Mouse (Mus musculus) lung, embryonic 15.5 days (tissue): ENCODE data around the gene Olfr1417. TPM values are rescaled to one million over a fixed set of nuclear protein-coding genes. Genes with fewer than 3 reads are reported as not detected.
"Not testable (repeated sequence)": the region's sequence is repeated elsewhere in the genome, so short reads cannot be mapped to it uniquely, and the experiment has no call there.

Experiments used
- ATAC-seq: fragments of 200-750 bp; cut with Nextera tagmentation; 2 replicates; pipeline ENCODE4 v1.8.0; 2017; ENCODE audit warnings: moderate number of reproducible peaks, borderline replicate concordance; ENCODE audit not compliant: low FRiP score, low TSS enrichment; ENCODE audit errors: extremely low read depth
- H3K27ac ChIP-seq: fragments of 300-500 bp; sonication (generic); 2 replicates; pipeline ENCODE4 v1.5.1; 2015; ENCODE audit warnings: moderate library complexity, mild to moderate bottlenecking, inconsistent platforms
- H3K27me3 ChIP-seq: fragments of 300-500 bp; sonication (generic); 2 replicates; pipeline ENCODE4 v1.6.1; 2015; ENCODE audit warnings: inconsistent platforms
- H3K36me3 ChIP-seq: fragments of 300-500 bp; sonication (generic); 2 replicates; pipeline ENCODE4 v1.6.1; 2015; ENCODE audit warnings: inconsistent platforms
- H3K4me1 ChIP-seq: fragments of 300-500 bp; sonication (generic); 2 replicates; pipeline ENCODE4 v1.6.1; 2015; ENCODE audit warnings: inconsistent platforms
- H3K4me2 ChIP-seq: fragments of 300-500 bp; sonication (generic); 2 replicates; pipeline ENCODE4 v1.6.1; 2015; ENCODE audit warnings: inconsistent platforms, mild to moderate bottlenecking, moderate library complexity
- H3K4me3 ChIP-seq: fragments of 300-500 bp; sonication (generic); 2 replicates; pipeline ENCODE4 v1.5.1; 2015; ENCODE audit warnings: mild to moderate bottlenecking, inconsistent platforms
- H3K9ac ChIP-seq: fragments of 300-500 bp; sonication (generic); 2 replicates; pipeline ENCODE4 v1.6.1; 2015; ENCODE audit warnings: inconsistent platforms
- H3K9me3 ChIP-seq: fragments of 300-500 bp; sonication (generic); 2 replicates; pipeline ENCODE4 v1.6.1; 2016; ENCODE audit warnings: inconsistent platforms
- whole genome bisulfite sequencing: fragments of 180-500 bp; shearing (Covaris S2); methylation state at CpG from one replicate; pipeline ENCODE4 v1.1.7; 2015; 5-methylcytosine and 5-hydroxymethylcytosine counted together
- polyA plus RNA-seq: library from polyadenylated mRNA; unstranded; fragments of >200 nt; fragmentation: Nextera tagmentation; extraction: Ambion mirVana; gene quantifications from 2 replicates; pipeline ENCODE4 v1.2.1, GENCODE M21; 2015

Olfr1417 gene
- not detected in 2 replicates for polyA plus RNA-seq

DNA sequence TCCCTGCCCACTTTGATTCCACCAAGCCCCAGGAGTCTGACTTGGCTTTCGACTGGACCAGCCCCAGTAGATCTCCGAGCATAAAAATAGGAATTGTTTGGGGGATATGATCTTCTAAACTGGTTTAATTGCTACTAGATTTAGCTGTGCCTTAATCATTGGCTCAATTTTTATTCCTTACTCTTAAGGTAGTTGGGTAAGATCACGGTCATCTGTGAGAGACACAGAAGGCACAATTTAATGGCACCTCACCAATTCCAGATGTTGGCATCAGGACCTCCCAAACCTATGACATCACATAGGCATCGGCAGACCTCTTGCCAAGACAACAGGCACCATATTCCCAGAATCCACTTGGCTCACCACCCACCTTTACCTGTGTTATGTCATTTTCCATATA, at the start of gene Olfr1417:
Gene Olfr1417 (minus strand): TSS at position 101 of the 400 bp plus-strand sequence.
- Histone ChIP-seq H3K4me3 (no peak within 1 kb of the TSS), H3K4me1 (no peaks in the 10 kb centered on the region), H3K27ac (no peak within 1 kb of the TSS), H3K27me3 (no peaks in the 10 kb centered on the region), H3K36me3 (no peaks in the 10 kb centered on the region), H3K4me2 (no peak within 1 kb of the TSS), H3K9ac (no peak within 1 kb of the TSS), H3K9me3 (no peaks in the 10 kb centered on the region)
- no peak for ATAC-seq
- WGBS: 84% methylated on average over 4 of the region's 4 CpGs

DNA sequence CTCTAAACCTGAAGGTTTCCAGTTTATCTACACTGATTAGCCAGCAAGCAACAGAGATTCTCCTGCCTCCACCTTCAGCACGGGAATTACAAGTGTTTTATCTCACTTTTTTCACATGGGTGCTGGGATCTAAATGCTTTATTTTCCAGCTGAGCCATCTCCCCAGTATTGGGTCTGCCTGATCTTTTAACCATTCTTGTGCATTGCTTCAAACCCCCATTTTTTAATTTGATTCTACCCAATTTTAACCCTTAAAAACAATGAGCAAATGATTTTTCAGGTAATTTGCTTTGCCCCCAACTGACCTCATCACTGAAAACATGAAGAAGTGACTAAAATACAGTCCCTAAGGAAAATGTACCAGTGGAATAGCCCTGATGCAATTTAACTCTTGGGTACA, 47.2 kb upstream of the Olfr1417 start, which contains the start of gene Olfr1420:
Gene Olfr1420 (plus strand): TSS at position 301 of the 400 bp plus-strand sequence.
- WGBS: 42% methylated on average over 1 of the region's 1 CpGs
- H3K27ac ChIP-seq: no peak within 1 kb of the TSS
- no peaks in the 10 kb centered on the region for H3K9me3 ChIP-seq
- H3K27me3 ChIP-seq: no peaks in the 10 kb centered on the region
- ATAC-seq: no peak
- no peak within 1 kb of the TSS for H3K9ac ChIP-seq
- no peak within 1 kb of the TSS for H3K4me3 ChIP-seq
- H3K36me3 ChIP-seq: no peaks in the 10 kb centered on the region
- no peaks in the 10 kb centered on the region for H3K4me1 ChIP-seq
- no peak within 1 kb of the TSS for H3K4me2 ChIP-seq

DNA sequence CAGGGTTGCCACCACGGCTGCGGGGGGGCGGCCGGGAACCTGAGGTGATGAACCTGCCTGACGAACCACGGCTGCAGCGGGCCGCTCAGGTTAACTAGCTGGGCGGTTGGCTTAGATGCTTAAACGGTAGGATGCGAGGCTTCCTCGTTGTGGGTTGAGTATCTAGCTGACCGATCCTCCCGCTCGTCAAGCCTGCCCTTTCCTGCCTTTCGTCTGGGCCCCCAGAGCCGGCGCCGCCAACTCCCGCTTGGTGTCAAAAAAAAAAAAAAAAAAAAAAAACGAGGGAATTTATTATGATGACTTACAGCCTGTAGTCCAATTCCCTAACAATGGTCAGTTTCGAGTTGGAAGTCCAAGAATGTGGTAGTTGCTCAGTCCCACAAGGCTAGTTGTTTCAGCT, 39.4 kb upstream of the Olfr1417 start:
- H3K4me3 ChIP-seq, H3K4me2 ChIP-seq: not testable (repeated sequence)
- WGBS: 46% methylated on average over 22 of the region's 22 CpGs

DNA sequence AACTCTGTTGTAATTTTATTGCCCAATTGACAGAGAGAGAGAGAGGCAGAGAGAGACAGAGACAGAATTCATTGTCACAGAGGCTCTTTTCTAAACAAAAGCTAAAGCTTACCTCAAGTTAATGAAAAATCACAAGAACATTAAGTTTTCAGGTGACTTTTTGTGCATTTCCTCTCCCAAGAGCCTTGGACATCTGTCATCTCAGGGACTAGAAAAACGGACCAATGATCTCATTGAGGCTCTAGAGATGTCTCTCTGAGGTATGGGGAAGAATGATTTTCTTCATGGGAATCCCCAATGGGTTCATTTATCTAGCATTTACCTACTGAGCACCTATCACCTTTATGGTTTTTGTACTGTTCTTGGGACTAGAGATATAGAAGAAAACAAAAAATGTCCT, 36.0 kb upstream of the Olfr1417 start, which contains the start of gene Olfr1419:
Gene Olfr1419 (minus strand): TSS at position 101 of the 400 bp plus-strand sequence.
- Histone ChIP-seq H3K9me3 (no peaks in the 10 kb centered on the region), H3K4me1 (no peaks in the 10 kb centered on the region), H3K36me3 (no peaks in the 10 kb centered on the region), H3K4me3 (no peak within 1 kb of the TSS), H3K27ac (no peak within 1 kb of the TSS), H3K27me3 (no peaks in the 10 kb centered on the region), H3K9ac (no peak within 1 kb of the TSS), H3K4me2 (no peak within 1 kb of the TSS)
- ATAC-seq: no peak
- 38% methylated on average over 1 of the region's 1 CpGs for WGBS

More for the DNA sequence above, 39.4 kb upstream of the Olfr1417 start:
- not testable (repeated sequence) for H3K27ac ChIP-seq, H3K36me3 ChIP-seq, ATAC-seq, H3K27me3 ChIP-seq, H3K9me3 ChIP-seq, H3K9ac ChIP-seq, H3K4me1 ChIP-seq

DNA sequence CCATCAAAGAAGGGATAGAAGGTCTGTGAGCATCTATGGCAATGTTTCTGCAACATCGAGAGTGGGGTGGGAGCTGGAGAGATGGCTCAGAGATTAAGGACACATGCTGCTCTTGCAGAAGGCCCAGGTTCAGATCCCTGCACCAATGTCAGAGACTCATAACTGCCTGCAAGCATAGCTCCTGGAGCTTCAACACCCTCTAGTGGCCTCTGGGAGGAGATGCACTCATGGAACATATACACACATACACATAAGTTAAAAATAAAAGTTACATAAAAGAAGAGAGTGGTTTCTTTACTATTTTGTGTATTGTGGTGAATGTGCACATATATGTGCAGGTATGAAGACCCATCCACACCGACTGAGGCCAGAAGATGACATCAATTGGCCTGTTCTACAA, 28.8 kb upstream of the Olfr1417 start:
- Histone ChIP-seq H3K36me3 (no peaks in the 10 kb centered on the region), H3K9ac (no peak overlapping the region), H3K27me3 (no peaks in the 10 kb centered on the region), H3K4me2 (no peak overlapping the region), H3K4me1 (no peaks in the 10 kb centered on the region), H3K4me3 (no peak overlapping the region), H3K9me3 (no peaks in the 10 kb centered on the region), H3K27ac (no peak overlapping the region)
- ATAC-seq: no peak
- 79% methylated on average over 2 of the region's 2 CpGs for WGBS

DNA sequence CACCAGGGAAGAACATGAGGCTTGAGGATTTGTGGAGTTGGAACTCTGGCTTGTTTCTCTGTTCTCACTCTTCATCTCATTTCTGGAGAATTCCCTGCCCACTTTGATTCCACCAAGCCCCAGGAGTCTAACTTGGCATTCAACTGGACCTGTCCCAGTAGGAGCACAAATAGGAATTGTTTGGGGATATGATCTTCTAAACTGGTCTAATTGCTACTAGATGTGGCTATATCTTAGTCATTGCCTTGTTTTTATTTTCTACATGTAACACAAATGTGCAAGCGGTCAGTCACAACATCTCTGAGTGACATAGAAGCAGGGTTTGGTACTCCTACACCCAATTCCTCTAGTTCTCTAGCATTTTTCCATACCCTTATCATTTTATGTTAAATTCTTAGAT, 21.9 kb upstream of the Olfr1417 start, which contains the start of gene Olfr1418:
Gene Olfr1418 (minus strand): TSS at position 101 of the 400 bp plus-strand sequence.
- no peak within 1 kb of the TSS for H3K4me3 ChIP-seq
- no peak within 1 kb of the TSS for H3K4me2 ChIP-seq
- 89% methylated on average over 1 of the region's 1 CpGs for WGBS
- H3K27me3 ChIP-seq: no peaks in the 10 kb centered on the region
- no peaks in the 10 kb centered on the region for H3K36me3 ChIP-seq
- H3K9me3 ChIP-seq: no peaks in the 10 kb centered on the region
- no peaks in the 10 kb centered on the region for H3K4me1 ChIP-seq
- ATAC-seq: no peak
- no peak within 1 kb of the TSS for H3K27ac ChIP-seq
- no peak within 1 kb of the TSS for H3K9ac ChIP-seq

DNA sequence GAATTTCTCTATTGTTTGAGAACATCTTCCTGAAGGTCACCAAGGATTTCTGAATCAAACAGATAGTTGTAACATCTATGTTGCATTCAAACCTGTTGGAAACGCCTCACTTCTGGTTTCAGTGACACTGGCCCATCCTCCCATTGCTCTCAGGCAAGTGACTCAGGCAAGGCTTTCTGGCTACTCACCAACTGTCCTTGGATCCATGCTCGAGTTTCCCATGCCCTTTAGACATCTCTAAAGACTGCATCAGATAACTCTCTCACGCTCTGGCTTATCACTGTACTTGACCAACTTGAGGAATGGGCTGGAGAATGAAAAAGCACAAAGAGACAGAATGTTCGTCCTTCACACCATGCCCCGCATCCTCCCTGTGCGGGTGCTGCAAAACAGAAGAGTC, 17.5 kb upstream of the Olfr1417 start:
- no peaks in the 10 kb centered on the region for H3K4me1 ChIP-seq
- no peaks in the 10 kb centered on the region for H3K36me3 ChIP-seq
- H3K4me2 ChIP-seq: no peak overlapping the region
- H3K4me3 ChIP-seq: no peak overlapping the region
- no peak overlapping the region for H3K27ac ChIP-seq
- H3K9me3 ChIP-seq: no peaks in the 10 kb centered on the region
- WGBS: 65% methylated on average over 6 of the region's 6 CpGs
- no peak for ATAC-seq
- H3K9ac ChIP-seq: no peak overlapping the region
- no peaks in the 10 kb centered on the region for H3K27me3 ChIP-seq

DNA sequence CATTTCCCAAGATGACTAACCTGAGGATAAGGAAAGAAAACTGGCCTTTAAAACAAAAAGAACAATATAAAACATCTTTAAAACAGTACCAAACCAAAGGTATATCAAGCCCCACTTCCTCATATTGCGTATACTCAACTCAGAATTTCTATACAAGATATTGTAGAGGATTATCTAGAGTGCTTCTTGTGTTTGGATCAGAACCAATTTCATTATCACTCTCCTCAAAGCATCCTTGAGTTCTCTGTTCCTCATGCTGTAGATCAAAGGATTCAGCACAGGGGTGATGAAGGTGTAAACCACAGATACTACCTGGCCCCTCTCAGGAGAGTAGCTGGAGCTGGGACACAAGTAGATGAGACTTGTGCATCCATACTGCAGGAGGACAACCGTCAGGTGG, 15.8 kb upstream of the Olfr1417 start:
- WGBS: 82% methylated on average over 2 of the region's 2 CpGs
- Histone ChIP-seq H3K4me2 (no peak overlapping the region), H3K4me1 (no peaks in the 10 kb centered on the region), H3K27me3 (no peaks in the 10 kb centered on the region), H3K9me3 (no peaks in the 10 kb centered on the region), H3K9ac (no peak overlapping the region), H3K4me3 (no peak overlapping the region), H3K36me3 (no peaks in the 10 kb centered on the region), H3K27ac (no peak overlapping the region)
- no peak for ATAC-seq

DNA sequence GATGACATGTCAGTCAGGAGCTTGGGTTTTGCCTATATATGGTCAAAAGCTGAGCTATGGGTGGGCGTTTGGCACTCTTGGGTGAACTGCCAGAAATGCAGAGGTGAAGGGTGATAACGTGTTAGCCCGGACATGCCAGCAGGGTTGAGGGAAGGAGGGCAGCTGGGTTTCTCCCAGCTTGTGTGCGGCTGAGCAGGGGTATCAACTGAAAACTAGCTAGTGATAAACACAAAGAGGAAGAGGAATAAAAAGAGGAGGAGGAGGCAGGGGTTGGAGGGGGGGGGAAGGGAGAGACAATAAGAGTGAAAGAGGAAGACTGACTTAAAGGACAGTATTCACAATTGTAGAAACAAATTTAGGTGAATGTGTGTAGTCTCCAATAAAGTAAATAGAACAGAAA, 13.6 kb upstream of the Olfr1417 start:
- no peaks in the 10 kb centered on the region for H3K4me1 ChIP-seq
- ATAC-seq: no peak

DNA sequence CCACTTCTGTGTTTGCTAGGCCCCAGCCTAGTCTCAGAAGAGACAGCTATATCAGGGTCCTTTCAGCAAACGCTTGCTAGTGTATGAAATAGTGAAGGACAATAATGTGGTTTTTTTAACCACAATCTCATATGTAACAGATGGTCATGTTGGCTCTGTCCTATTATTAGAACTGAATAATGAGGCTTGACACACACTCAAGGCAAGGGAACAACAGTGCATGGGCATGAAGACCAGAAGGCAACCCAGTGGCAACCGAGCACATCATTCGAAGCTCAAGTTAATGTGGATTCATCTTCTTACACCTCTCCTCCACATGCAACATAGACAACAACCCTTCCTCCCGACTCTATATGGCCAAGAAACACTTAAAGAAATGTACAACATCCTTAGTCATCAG, 7.3 kb upstream of the Olfr1417 start:
- no peak for ATAC-seq
- no peaks in the 10 kb centered on the region for H3K9me3 ChIP-seq
- no peaks in the 10 kb centered on the region for H3K4me1 ChIP-seq
- H3K36me3 ChIP-seq: no peaks in the 10 kb centered on the region
- H3K27me3 ChIP-seq: no peaks in the 10 kb centered on the region
- H3K9ac ChIP-seq: no peak overlapping the region
- 79% methylated on average over 4 of the region's 4 CpGs for WGBS
- H3K27ac ChIP-seq: no peak overlapping the region
- no peak overlapping the region for H3K4me2 ChIP-seq
- no peak overlapping the region for H3K4me3 ChIP-seq

More for the DNA sequence above, 13.6 kb upstream of the Olfr1417 start:
- H3K27me3 ChIP-seq: no peaks in the 10 kb centered on the region
- no peak overlapping the region for H3K9ac ChIP-seq
- no peak overlapping the region for H3K27ac ChIP-seq
- no peaks in the 10 kb centered on the region for H3K36me3 ChIP-seq
- 42% methylated on average over 4 of the region's 4 CpGs for WGBS
- H3K4me2 ChIP-seq: no peak overlapping the region
- no peak overlapping the region for H3K4me3 ChIP-seq
- H3K9me3 ChIP-seq: no peaks in the 10 kb centered on the region

DNA sequence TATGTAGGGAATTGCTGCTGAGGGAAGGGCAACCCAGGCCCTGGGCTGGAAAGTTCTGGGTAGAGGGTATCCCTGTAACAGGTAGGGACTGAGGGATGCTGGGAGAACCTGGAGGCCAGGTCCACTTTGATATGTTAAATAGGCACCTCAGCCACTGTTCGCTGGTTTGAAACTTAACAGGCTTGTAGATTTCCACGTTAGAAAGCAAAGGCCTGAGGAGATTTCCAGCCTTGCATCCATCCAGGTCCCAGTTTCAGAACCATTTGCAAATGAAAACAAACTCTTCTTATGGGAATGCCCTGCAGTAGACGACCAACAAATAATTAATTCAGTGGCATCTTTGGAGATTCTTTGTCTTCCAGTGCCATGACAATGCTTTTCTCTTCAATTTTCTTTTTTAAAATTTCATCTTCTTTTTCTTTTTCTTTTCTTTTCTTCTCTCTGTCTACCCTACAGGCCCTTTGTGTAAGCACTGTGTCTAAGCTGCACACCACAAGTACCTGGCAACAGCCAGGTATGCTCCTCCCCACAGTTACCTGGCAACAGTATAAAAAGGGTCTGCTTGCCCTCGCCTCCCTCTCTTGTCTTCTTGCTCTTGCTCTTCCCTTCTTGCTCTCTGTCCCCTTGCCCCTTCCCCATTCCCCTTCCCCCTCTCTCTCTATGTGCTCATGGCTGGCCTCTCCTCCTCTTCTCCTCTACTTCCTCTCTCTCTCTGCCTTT, 15.5 kb downstream of the Olfr1417 start:
- Histone ChIP-seq H3K27ac (no peak overlapping the region), H3K27me3 (peaks cover under 1% of the 10 kb centered on the region; the same call in 1 of the 2 replicates), H3K4me3 (no peak overlapping the region), H3K4me1 (peaks cover 7% of the 10 kb centered on the region; the same call in 1 of the 2 replicates), H3K9ac (no peak overlapping the region), H3K9me3 (no peaks in the 10 kb centered on the region), H3K4me2 (no peak overlapping the region), H3K36me3 (no peaks in the 10 kb centered on the region)
- 34% methylated on average over 4 of the region's 4 CpGs for WGBS
- no peak for ATAC-seq

DNA sequence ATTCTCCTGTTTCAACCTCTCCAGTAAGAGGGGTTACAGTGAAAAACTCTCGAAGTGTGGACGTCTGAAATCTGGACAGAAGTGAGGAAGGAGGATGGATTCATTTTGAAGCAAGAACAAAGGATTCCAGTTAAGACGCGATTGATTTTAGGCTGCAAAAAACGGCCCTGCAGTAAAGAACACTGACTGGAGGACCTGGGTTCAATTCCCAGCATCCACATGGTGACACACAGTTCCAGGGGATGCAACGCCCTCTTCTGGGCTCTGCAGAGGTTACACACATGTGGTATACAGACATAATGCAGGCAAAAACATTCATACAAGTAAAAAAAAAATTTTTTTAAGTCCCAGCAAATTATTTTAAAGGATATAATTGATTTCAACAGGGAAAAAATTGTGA, 18.8 kb downstream of the Olfr1417 start:
- Histone ChIP-seq H3K4me1 (peaks cover 16% of the 10 kb centered on the region), H3K36me3 (no peaks in the 10 kb centered on the region), H3K4me2 (peak overlapping the region; percentile 93), H3K27ac (no peak overlapping the region), H3K27me3 (peaks cover 8% of the 10 kb centered on the region; the same call in 1 of the 2 replicates), H3K9me3 (no peaks in the 10 kb centered on the region), H3K4me3 (peak overlapping the region; percentile 76; the same call in 1 of the 2 replicates), H3K9ac (no peak overlapping the region)
- ATAC-seq: no peak
- 24% methylated on average over 6 of the region's 6 CpGs for WGBS
